Mouse (Mus musculus) right cerebral cortex, postnatal 25 days (tissue): ENCODE measurements around the gene Gstm1.

Source experiments
- DNase-seq: peaks from one replicate; pipeline ENCODE4 v3.0.0; 2022

The Gstm1 gene

DNA sequence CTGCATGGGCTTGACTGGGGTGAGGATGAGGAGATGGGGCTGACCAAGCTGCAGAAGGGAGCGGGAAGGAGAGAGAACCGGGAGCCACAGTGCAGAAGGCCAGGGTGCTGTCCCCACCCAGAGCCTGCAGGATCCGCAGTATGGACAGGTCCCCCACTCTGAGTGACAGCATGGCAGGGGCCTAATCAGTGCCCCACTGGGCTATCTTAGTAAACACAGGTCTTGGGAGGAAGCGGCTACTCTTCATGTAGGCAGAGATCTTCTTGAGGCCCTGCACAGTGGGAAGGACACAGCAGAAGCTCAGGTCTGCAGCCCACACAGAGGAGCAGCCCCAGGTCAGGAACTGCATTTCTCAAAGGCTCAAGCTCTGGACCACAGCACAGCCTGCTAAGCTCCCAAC lies 53.7 kb downstream of the Gstm1 start:
- DNase-seq = no peak
